Mouse (Mus musculus) lung, embryonic 15.5 days (tissue): ENCODE measurements around the gene Hist1h2af. TPM values are rescaled to one million over a fixed set of nuclear protein-coding genes. Genes with fewer than 3 reads are reported as not detected.
A peak's percentile ranks its signal among the peaks of the same experiment; 100 is the strongest.
"Not testable (repeated sequence)": the region's sequence is repeated elsewhere in the genome, so short reads cannot be mapped to it uniquely, and the experiment has no call there.

ENCODE experiments used
- ATAC-seq: fragments of 200-750 bp; cut with Nextera tagmentation; 2 replicates; pipeline ENCODE4 v1.8.0; 2017; ENCODE audit warnings: moderate number of reproducible peaks, borderline replicate concordance; ENCODE audit not compliant: low FRiP score, low TSS enrichment; ENCODE audit errors: extremely low read depth
- H3K27ac ChIP-seq: fragments of 300-500 bp; sonication (generic); 2 replicates; pipeline ENCODE4 v1.5.1; 2015; ENCODE audit warnings: moderate library complexity, mild to moderate bottlenecking, inconsistent platforms
- H3K27me3 ChIP-seq: fragments of 300-500 bp; sonication (generic); 2 replicates; pipeline ENCODE4 v1.6.1; 2015; ENCODE audit warnings: inconsistent platforms
- H3K36me3 ChIP-seq: fragments of 300-500 bp; sonication (generic); 2 replicates; pipeline ENCODE4 v1.6.1; 2015; ENCODE audit warnings: inconsistent platforms
- H3K4me1 ChIP-seq: fragments of 300-500 bp; sonication (generic); 2 replicates; pipeline ENCODE4 v1.6.1; 2015; ENCODE audit warnings: inconsistent platforms
- H3K4me2 ChIP-seq: fragments of 300-500 bp; sonication (generic); 2 replicates; pipeline ENCODE4 v1.6.1; 2015; ENCODE audit warnings: inconsistent platforms, mild to moderate bottlenecking, moderate library complexity
- H3K4me3 ChIP-seq: fragments of 300-500 bp; sonication (generic); 2 replicates; pipeline ENCODE4 v1.5.1; 2015; ENCODE audit warnings: mild to moderate bottlenecking, inconsistent platforms
- H3K9ac ChIP-seq: fragments of 300-500 bp; sonication (generic); 2 replicates; pipeline ENCODE4 v1.6.1; 2015; ENCODE audit warnings: inconsistent platforms
- H3K9me3 ChIP-seq: fragments of 300-500 bp; sonication (generic); 2 replicates; pipeline ENCODE4 v1.6.1; 2016; ENCODE audit warnings: inconsistent platforms
- WGBS: fragments of 180-500 bp; shearing (Covaris S2); methylation state at CpG from one replicate; pipeline ENCODE4 v1.1.7; 2015; 5-methylcytosine and 5-hydroxymethylcytosine counted together
- polyA plus RNA-seq: library from polyadenylated mRNA; unstranded; fragments of >200 nt; fragmentation: Nextera tagmentation; extraction: Ambion mirVana; gene quantifications from 2 replicates; pipeline ENCODE4 v1.2.1, GENCODE M21; 2015

Hist1h2af gene
- polyA plus RNA-seq, 1 experiment from 2014 or later: 8.4 TPM

- no peaks in the 10 kb centered on the region for H3K36me3 ChIP-seq
- peak overlapping the region; percentile 93 for H3K27ac ChIP-seq
- no peaks in the 10 kb centered on the region for H3K27me3 ChIP-seq
- 39% methylated on average over 8 of the region's 8 CpGs for WGBS
- H3K4me1 ChIP-seq: peaks cover 13% of the 10 kb centered on the region
- H3K9me3 ChIP-seq: no peaks in the 10 kb centered on the region
- H3K9ac ChIP-seq: peak overlapping the region; percentile 19; the same call in 1 of the 2 replicates
- peak overlapping the region; percentile 48 for H3K4me3 ChIP-seq
- ATAC-seq: no peak
- peak overlapping the region; percentile 62 for H3K4me2 ChIP-seq
Measured at GRCm38 (mm10) chr13:23551931-23552914, 18.5 kb downstream of the Hist1h2af start.

- Histone ChIP-seq H3K27me3 (no peaks in the 10 kb centered on the region), H3K9ac (0 out of 2 replicates have a peak within 1 kb of the TSS, but pooled peaks have one; percentile 19), H3K4me3 (no peak within 1 kb of the TSS), H3K27ac (peak within 1 kb of the TSS; percentile 99), H3K36me3 (no peaks in the 10 kb centered on the region), H3K4me2 (peak within 1 kb of the TSS; percentile 87), H3K4me1 (peaks cover 13% of the 10 kb centered on the region), H3K9me3 (no peaks in the 10 kb centered on the region)
- no peak for ATAC-seq
Measured at GRCm38 (mm10) chr13:23552962-23553361, 19.3 kb downstream of the Hist1h2af start, which contains the start of gene Hist1h1d. Gene Hist1h1d (plus strand): TSS chr13:23553262.

GRCm38 (mm10) chr13:23554393-23554792 lies 20.7 kb downstream of the Hist1h2af start:
- Histone ChIP-seq H3K36me3 (no peaks in the 10 kb centered on the region), H3K4me3 (peak overlapping the region; percentile 62), H3K4me2 (peak overlapping the region; percentile 87), H3K27me3 (no peaks in the 10 kb centered on the region), H3K27ac (peak overlapping the region; percentile 99), H3K9ac (peak overlapping the region; percentile 92; the same call in 1 of the 2 replicates), H3K4me1 (peaks cover 13% of the 10 kb centered on the region), H3K9me3 (no peaks in the 10 kb centered on the region)
- no peak for ATAC-seq
- WGBS: 15% methylated on average over 9 of the region's 9 CpGs

- ATAC-seq: peak; percentile 90
- Histone ChIP-seq H3K9me3 (no peaks in the 10 kb centered on the region), H3K9ac (peak overlapping the region; percentile 92), H3K36me3 (no peaks in the 10 kb centered on the region), H3K27ac (peak overlapping the region; percentile 99), H3K4me1 (peaks cover 13% of the 10 kb centered on the region), H3K27me3 (no peaks in the 10 kb centered on the region), H3K4me2 (peak overlapping the region; percentile 87), H3K4me3 (peak overlapping the region; percentile 62)
- WGBS: under 1% methylated on average over 54 of the region's 54 CpGs
Measured at GRCm38 (mm10) chr13:23554925-23555838, 21.5 kb downstream of the Hist1h2af start.

- no peaks in the 10 kb centered on the region for H3K27me3 ChIP-seq
- peak overlapping the region; percentile 92 for H3K9ac ChIP-seq
- peaks cover 13% of the 10 kb centered on the region for H3K4me1 ChIP-seq
- peak overlapping the region; percentile 62 for H3K4me3 ChIP-seq
- peak; percentile 82 for ATAC-seq
- H3K4me2 ChIP-seq: peak overlapping the region; percentile 87
- no peaks in the 10 kb centered on the region for H3K9me3 ChIP-seq
- no peaks in the 10 kb centered on the region for H3K36me3 ChIP-seq
- WGBS: under 1% methylated on average over 18 of the region's 18 CpGs
- peak overlapping the region; percentile 99 for H3K27ac ChIP-seq
Measured at GRCm38 (mm10) chr13:23555839-23556416, 22.2 kb downstream of the Hist1h2af start.

GRCm38 (mm10) chr13:23556906-23557305 lies 23.2 kb downstream of the Hist1h2af start:
- no peak for ATAC-seq
- Histone ChIP-seq H3K4me3 (0 out of 2 replicates have a peak overlapping the region, but pooled peaks have one; percentile 4), H3K4me2 (peak overlapping the region; percentile 87), H3K36me3 (no peaks in the 10 kb centered on the region), H3K27ac (peak overlapping the region; percentile 99), H3K27me3 (no peaks in the 10 kb centered on the region), H3K4me1 (peaks cover 13% of the 10 kb centered on the region), H3K9ac (0 out of 2 replicates have a peak overlapping the region, but pooled peaks have one; percentile 8), H3K9me3 (no peaks in the 10 kb centered on the region)
- WGBS: 58% methylated on average over 3 of the region's 3 CpGs

GRCm38 (mm10) chr13:23560699-23561098 lies 27.0 kb downstream of the Hist1h2af start:
- peaks cover 10% of the 10 kb centered on the region; the same call in 1 of the 2 replicates for H3K4me1 ChIP-seq
- not testable (repeated sequence) for H3K9ac ChIP-seq, ATAC-seq, H3K9me3 ChIP-seq, H3K27me3 ChIP-seq, H3K36me3 ChIP-seq
- H3K4me3 ChIP-seq: peak overlapping the region; percentile 10; the same call in 1 of the 2 replicates
- peak overlapping the region; percentile 39 for H3K4me2 ChIP-seq
- 10% methylated on average over 2 of the region's 2 CpGs for WGBS
- H3K27ac ChIP-seq: peak overlapping the region; percentile 57; the same call in 1 of the 2 replicates

- H3K4me3 ChIP-seq: peak overlapping the region; percentile 43
- not testable (repeated sequence) for ATAC-seq, H3K36me3 ChIP-seq, H3K27me3 ChIP-seq, H3K9me3 ChIP-seq
- peak overlapping the region; percentile 71 for H3K4me2 ChIP-seq
- peak overlapping the region; percentile 98 for H3K27ac ChIP-seq
- H3K9ac ChIP-seq: peak overlapping the region; percentile 47; the same call in 1 of the 2 replicates
- 0% methylated on average over 2 of the region's 5 CpGs for WGBS
- peaks cover 10% of the 10 kb centered on the region; the same call in 1 of the 2 replicates for H3K4me1 ChIP-seq
Measured at GRCm38 (mm10) chr13:23561531-23561882, 27.8 kb downstream of the Hist1h2af start.

GRCm38 (mm10) chr13:23561883-23562659 lies 28.4 kb downstream of the Hist1h2af start, which contains the start of gene Hist1h3e:
Gene Hist1h3e (minus strand): TSS chr13:23562369.
- Histone ChIP-seq H3K27ac (peak within 1 kb of the TSS; percentile 98), H3K9ac (peak within 1 kb of the TSS; percentile 47), H3K4me3 (peak within 1 kb of the TSS; percentile 43), H3K4me2 (peak within 1 kb of the TSS; percentile 71)
- not testable (repeated sequence) for H3K4me1 ChIP-seq, H3K27me3 ChIP-seq, H3K9me3 ChIP-seq, H3K36me3 ChIP-seq
- peak; percentile 92 for ATAC-seq
- WGBS: under 1% methylated on average over 56 of the region's 67 CpGs

GRCm38 (mm10) chr13:23562699-23563462 lies 29.2 kb downstream of the Hist1h2af start:
- H3K4me1 ChIP-seq: peaks cover 7% of the 10 kb centered on the region; the same call in 1 of the 2 replicates
- peak overlapping the region; percentile 39 for H3K9ac ChIP-seq
- no peaks in the 10 kb centered on the region for H3K36me3 ChIP-seq
- 3% methylated on average over 18 of the region's 18 CpGs for WGBS
- no peaks in the 10 kb centered on the region for H3K27me3 ChIP-seq
- peak overlapping the region; percentile 98 for H3K27ac ChIP-seq
- H3K9me3 ChIP-seq: no peaks in the 10 kb centered on the region
- peak overlapping the region; percentile 43 for H3K4me3 ChIP-seq
- H3K4me2 ChIP-seq: peak overlapping the region; percentile 71
- peak; percentile 66; the same call in 1 of the 2 replicates for ATAC-seq
